Mouse (Mus musculus): ENCODE measurements at regions not wholly inside any gene's neighbourhood (a gene's known extent, or its start where the extent isn't known, plus 50 kb on each side); places are given as distances from the start of the nearest gene placed in this dataset.

DNA sequence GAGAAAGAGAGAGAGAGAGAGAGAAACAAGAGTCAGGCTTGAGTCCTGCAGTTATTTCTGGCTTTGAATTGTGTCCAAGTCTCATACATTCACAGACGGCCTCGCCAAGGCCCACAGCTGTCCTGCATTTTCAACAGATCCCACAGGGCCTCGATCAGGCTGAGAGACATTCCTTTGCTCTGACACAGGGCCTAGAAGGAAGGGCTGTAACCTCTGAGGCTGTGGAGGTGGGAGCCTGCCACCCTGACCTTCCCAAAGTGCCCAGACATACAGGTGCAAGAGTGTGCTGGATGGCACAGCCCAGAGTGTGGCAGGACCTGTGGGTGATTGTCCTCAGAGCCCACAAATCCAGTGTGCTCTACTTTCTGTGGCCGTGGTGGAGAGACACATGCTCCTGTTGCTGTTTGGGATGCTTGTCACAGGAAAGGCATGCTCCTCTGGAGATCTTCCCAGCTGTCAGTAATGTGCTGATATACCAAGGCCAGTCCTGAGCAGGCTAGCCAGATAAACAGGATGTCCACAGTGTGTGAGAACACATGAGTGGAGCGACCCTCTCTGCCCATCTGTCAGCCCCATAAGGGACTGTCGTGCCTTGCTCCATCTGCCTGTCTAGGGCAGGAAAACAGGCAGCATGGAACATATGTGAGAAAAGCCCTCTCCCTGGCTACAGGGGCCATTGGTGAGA, 151.2 kb upstream of the Gm5148 start:
- TF ChIP-seq CTCF (IDR thresholded peaks at IDR 0.05; ENCODE audit: insufficient read depth, low read length): no peak
- TF ChIP-seq POLR2A (IDR thresholded peaks at IDR 0.05; ENCODE audit: borderline replicate concordance, extremely low read depth, low read depth, low read length): no peak; the same call in 1 of the 2 replicates

Data from lung, adult 2 months (tissue).